Mouse (Mus musculus) left cerebral cortex, postnatal 4 days (tissue): ENCODE measurements at regions not wholly inside any gene's neighbourhood (a gene's known extent, or its start where the extent isn't known, plus 50 kb on each side); places are given as distances from the start of the nearest gene placed in this dataset.
A peak's percentile ranks its signal among the peaks of the same experiment; 100 is the strongest.

Source experiments
- DNase-seq: peaks from one replicate; pipeline ENCODE4 v3.0.0-alpha.2; 2022
- intact Hi-C: fragments of 180-260 bp; cut with DNase I; formaldehyde crosslinking; loops from one replicate; pipeline ENCODE4 v1.15.1; 2025

DNA sequence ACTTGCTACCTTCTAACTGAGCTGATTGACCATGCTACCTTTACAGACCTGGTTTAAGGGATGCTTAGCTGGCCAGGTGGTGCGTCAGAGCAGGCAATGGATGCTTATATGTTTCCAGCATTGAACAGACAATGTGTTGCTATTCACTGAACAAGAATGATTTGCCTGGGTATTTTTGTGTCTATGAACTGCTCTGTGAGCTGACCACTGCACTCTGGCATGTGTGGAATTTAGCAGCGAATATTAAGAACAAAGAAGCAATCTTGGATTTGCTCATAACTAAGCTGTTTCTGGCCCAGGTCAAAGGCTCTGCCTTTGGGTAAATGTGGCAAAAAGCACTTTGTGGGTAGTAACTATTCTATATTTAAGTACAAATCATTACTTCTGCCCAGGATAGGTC lies 58.3 kb upstream of the Ccdc39 start:
- no peak for DNase-seq
- intact Hi-C loops, result no loop called here

DNA sequence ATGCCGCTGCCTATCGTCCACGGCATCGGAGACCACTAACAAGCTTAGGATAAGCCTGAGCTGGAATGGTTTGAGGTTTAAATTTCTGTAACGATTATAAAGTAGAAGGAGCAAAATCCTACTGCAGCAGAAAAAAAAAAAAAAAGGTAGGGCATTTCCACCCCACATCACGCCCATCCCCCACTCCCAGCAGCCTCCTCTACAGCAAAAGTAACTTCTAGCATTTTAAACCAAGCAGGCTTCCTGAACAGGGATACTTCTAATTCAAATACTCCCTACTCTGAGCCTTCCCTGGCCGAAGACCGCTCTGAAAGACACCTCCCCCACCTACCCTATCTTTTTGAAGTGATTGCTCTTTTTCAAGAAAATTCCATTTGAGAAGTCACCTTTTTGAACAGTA lies 59.2 kb upstream of the Ccdc39 start:
- intact Hi-C loops, result no loop called here

GRCm38 (mm10) chr3:33903816-33904215 lies 59.7 kb upstream of the Ccdc39 start:
- intact Hi-C loops, result no loop called here
- no peak for DNase-seq

More for the DNA sequence above, 59.2 kb upstream of the Ccdc39 start:
- DNase-seq, result no peak

GRCm38 (mm10) chr3:33904854-33905678 lies 61.0 kb upstream of the Ccdc39 start:
- intact Hi-C loops, result no loop called here

DNA sequence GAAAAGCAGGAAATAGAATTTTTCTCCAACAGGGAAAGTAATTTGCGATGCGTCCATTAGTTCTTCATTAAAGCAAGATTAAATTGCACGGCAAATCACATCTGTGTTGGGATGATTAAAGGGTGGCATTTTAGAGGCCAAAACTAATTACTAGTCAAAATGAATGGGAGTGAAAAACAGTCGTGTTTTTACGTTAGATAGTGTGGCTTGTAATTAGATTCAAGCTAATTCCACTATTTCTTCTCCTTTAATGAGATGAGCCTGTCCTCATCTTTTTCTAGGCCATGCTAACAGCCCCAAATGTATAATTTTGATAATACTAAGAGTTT lies 61.5 kb upstream of the Ccdc39 start:
- DNase-seq, result no peak
- intact Hi-C loops, result no loop called here

More at GRCm38 (mm10) chr3:33904854-33905678, 61.0 kb upstream of the Ccdc39 start:
- DNase-seq, result peak; percentile 3

DNA sequence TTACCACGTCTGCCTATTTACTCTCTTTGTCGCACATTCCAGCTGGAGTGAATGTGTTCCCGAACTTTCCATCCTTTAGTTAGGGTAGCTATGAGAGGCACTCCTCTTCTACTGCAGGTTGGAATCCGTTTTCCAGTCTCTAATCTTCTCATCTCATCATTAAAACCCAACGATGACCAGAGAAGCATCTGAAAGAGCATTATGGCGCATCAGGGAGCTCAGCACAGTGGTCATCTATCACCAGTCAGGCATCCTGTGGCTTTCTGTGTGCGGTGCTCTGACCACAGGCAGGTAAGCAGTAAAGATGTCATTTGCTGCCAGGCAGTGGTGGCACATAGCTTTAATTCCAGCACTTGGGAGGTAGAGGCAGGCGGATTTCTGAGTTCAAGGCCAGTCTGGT lies 63.0 kb upstream of the Ccdc39 start:
- intact Hi-C loops, result no loop called here
- no peak for DNase-seq

DNA sequence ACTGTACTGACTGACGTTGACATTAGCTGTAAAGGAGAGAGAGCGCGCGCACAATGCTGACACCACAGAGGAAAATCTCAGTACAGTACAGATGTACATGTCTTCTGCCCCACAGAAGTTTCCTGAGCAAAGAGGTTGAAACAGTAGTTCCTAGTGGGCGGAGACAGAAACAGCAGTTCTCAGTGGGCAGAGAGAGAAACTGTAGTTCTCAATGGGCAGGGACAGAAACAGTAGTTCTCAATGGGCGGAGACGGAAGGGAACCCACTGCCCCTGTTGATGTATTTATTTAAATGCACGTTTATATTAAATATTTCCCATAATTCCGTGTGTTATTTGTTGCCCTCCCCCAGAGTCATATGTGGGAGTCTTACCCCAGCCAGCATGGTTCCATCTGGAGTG lies 67.4 kb upstream of the Ccdc39 start:
- intact Hi-C loops, result loop anchor here (10.0 kb wide), 1 partner anchor 87 kb away; no protein-coding TSS in a partner anchor
- no peak for DNase-seq

- intact Hi-C loops, result loop anchor here (10.0 kb wide), 1 partner anchor 89 kb away; no protein-coding TSS in a partner anchor
- DNase-seq, result no peak
These were observed 69.4 kb upstream of the Ccdc39 start for GRCm38 (mm10) chr3:33913470-33913869.

GRCm38 (mm10) chr3:33914386-33914785 lies 70.3 kb upstream of the Ccdc39 start:
- no peak for DNase-seq
- intact Hi-C loops, result loop anchor here (10.0 kb wide), 1 partner anchor 90 kb away; no protein-coding TSS in a partner anchor

DNA sequence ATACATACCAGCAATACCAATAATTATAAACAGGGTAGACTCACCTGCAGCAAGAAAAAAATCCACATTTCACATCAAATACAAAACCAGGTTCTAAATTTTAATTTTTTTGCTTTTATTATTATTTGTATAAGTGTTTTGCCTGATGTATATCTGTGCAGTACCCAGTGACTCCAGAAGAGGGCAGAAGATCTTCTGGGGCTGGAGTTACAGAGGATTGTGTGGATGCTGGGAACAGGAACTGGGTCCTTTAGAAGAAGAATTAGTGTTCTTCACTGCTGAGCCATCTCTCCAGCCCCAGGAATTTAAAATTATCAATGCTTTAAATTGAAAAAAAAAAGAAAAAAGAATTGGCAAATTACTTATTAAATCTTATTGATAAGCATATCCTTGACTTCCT lies 71.7 kb upstream of the Ccdc39 start:
- intact Hi-C loops, result loop anchor here (2.0 to 10.0 kb wide), 2 partner anchors 61 to 91 kb away; no protein-coding TSS in a partner anchor
- DNase-seq, result no peak

- intact Hi-C loops, result loop anchor here (2.0 to 10.0 kb wide), 2 partner anchors 62 to 92 kb away; no protein-coding TSS in a partner anchor
These were observed 72.2 kb upstream of the Ccdc39 start for GRCm38 (mm10) chr3:33916318-33916717.

DNA sequence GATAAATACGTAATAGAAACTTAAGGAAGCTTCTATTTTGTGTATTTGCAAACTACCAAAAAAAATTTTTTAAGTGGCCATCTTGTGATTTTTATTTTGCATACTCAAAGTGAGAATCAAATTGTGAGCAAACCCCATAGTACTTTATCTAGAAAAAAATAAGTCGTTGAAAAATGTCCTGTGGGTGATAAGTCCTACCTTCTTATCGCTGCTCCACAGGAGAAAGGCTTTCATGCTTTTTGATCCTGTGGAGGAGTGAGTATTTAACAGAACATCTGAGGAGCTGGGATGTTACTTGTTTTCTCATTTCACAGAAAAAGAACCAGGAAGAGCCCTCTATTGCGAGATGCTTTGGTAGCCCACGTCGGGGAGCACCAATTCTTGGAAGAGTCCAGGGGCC lies 72.7 kb upstream of the Ccdc39 start:
- DNase-seq, result no peak
- intact Hi-C loops, result loop anchor here (2.0 to 10.0 kb wide), 2 partner anchors 62 to 92 kb away; no protein-coding TSS in a partner anchor

More at GRCm38 (mm10) chr3:33916318-33916717, 72.2 kb upstream of the Ccdc39 start:
- no peak for DNase-seq

GRCm38 (mm10) chr3:33918785-33919184 lies 74.7 kb upstream of the Ccdc39 start:
- peak; percentile 85 for DNase-seq
- intact Hi-C loops, result loop anchor here (10.0 kb wide), 1 partner anchor 94 kb away; no protein-coding TSS in a partner anchor

GRCm38 (mm10) chr3:33925072-33925471 lies 81.0 kb upstream of the Ccdc39 start:
- intact Hi-C loops, result no loop called here
- DNase-seq, result no peak

- intact Hi-C loops, result loop anchor here (10.0 kb wide), 1 partner anchor 240 kb away; no protein-coding TSS in a partner anchor
- no peak for DNase-seq
These were observed 64.7 kb upstream of the Fxr1 start for GRCm38 (mm10) chr3:33955064-33955463.

GRCm38 (mm10) chr3:33955854-33956624 lies 63.7 kb upstream of the Fxr1 start:
- DNase-seq, result peak; percentile 60
- intact Hi-C loops, result loop anchor here (10.0 kb wide), 1 partner anchor 239 kb away; no protein-coding TSS in a partner anchor

DNA sequence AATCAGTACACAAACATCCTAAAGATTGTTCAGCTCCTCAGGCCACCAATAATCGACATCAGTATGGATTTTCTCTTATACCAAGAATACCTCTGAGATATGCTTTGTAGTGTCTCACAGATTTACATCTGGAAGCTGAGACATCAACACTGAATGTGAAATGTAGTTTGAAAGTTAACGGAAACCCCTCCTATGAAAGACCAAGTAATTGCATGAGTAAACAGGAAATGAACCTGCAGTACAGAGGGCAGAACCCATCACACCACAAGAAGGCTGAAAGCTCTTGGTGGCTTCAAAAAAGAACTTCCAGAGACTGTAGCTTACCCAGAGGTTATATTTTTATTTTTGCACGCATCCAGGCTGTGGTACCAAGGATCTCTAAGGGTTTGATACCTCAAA lies 63.1 kb upstream of the Fxr1 start:
- intact Hi-C loops, result loop anchor here (10.0 kb wide), 1 partner anchor 238 kb away; no protein-coding TSS in a partner anchor
- DNase-seq, result no peak

DNA sequence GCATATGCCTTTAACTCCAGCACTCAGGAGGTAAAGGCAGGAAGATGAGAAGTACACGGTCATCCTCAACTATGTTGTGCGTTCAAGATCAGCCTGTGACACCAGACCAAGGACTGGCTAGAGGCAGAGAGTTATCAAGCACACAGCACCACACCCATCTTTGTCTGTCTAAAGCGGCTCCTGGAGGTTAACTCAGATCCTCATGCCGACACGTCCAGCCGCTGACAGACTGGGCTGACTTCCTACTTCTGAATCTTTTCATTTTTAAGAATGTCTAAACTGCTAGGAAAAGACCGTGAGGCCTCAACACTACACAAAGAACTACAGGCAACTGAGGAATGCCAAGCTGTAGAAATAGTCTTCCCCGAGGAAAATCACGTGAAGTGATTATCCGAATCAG lies 62.1 kb upstream of the Fxr1 start:
- no peak for DNase-seq
- intact Hi-C loops, result loop anchor here (10.0 kb wide), 1 partner anchor 237 kb away; no protein-coding TSS in a partner anchor

DNA sequence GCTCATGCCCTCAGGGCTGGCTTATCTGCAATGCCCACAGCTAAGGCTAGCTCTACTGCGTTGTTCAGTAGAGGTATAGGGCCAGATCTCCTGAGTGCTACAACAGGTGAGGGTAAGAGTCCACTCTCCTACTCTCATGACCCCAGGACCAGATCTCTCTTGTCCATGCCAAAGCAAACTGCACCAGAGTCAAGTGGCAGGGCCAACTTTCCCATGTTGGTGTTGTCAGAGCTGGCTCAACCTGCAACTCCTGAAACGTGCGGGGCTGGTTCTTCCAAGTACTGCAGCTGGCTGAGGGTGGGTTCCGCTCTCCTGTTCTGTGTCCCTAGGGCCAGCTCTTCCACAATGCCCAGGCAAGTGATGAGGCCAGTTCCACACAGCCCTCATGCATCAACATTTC lies 61.5 kb upstream of the Fxr1 start:
- intact Hi-C loops, result loop anchor here (10.0 kb wide), 1 partner anchor 237 kb away; no protein-coding TSS in a partner anchor
- DNase-seq, result no peak

DNA sequence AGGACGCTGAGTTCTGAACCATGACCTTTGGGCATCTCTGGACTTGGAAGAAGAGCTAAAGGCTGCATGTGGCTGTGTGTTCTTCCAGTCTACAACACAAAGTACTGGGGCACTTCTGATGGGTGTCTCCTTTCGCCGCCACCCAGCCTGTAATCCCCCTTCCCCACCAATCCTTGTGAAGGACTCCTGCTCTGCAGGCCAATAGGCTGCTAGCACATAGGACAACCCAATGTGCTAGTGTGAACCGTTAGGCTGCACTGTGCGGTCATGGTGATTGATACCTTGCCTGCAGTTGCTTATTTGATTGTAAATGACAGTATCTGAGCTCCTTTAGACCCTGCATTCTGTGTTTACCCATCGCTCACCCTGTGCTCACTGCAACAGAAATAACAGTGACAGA lies 59.5 kb upstream of the Fxr1 start:
- DNase-seq, result no peak
- intact Hi-C loops, result no loop called here

- no peak for DNase-seq
These were observed 56.8 kb upstream of the Fxr1 start for GRCm38 (mm10) chr3:33962938-33963337.

More at GRCm38 (mm10) chr3:33962938-33963337, 56.8 kb upstream of the Fxr1 start:
- intact Hi-C loops, result no loop called here
